Comparison of ENCODE assay signal across 9 mouse cellular contexts in the genomic region with DNA sequence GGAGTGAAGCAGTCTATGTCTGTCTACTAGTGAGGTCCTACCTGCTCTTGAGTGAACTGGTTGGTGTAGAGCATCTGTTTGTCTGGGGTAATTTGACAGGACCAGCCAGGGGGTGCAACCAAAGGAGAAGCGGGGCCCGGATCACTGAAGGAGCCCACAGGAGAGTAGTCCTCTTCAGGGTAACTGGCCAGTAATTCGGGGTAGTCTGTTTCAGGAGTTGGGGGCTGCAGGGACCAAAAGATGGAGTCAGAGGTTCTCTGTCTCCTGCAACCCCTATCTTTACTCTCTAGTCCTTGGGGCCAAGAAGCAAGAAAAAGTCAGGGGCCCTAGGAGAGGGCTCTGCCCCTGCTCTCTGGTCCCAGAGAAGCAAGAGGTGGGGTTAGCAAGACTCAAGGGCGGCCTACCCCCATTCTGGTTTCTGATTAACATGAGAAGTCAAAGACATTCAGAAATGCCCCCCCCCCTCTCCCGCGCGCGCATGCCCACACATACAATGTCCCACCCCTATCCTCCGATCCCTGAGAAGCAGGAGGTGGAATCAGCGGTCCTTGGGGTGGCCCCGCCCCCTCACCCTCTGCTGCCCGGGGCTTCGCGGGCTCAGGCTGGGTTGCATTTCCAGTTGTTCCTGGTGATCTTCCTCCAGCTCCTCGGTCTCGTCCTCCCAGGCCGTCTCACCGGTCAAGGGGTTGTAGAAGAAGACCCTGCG. TPM values are rescaled to one million over a fixed set of nuclear protein-coding genes. Genes with fewer than 3 reads are reported as not detected.
A peak's percentile ranks its signal among the peaks of the same experiment; 100 is the strongest.
DNase-seq lines count a peak whose midpoint lies in the region; ATAC-seq lines count a peak whose summit lies in the region.
"Had no signal": no experiment of that assay in that cellular context is flagged by ENCODE, and none has a peak within 500 bp of the region (broad histone marks: within the 10 kb centered on the region; RNA-seq: fewer than 3 reads in every experiment).

No protein-coding gene starts in this region.

- H3K4me2 ChIP-seq in heart, embryonic 14.5 days (ENCODE audit: low read length): peak overlapping the region; percentile 48
- peak overlapping the region; percentile 26 for H3K4me2 ChIP-seq in forebrain, embryonic 15.5 days (replicated peaks)
- peak overlapping the region; percentile 25 for H3K4me2 ChIP-seq in neural tube, embryonic 11.5 days (ENCODE audit: low read depth)

- peaks cover 10 to 12% of the 10 kb centered on the region in 2 experiments; a peak in 3 of 4 replicates for H3K4me1 ChIP-seq in heart, embryonic 14.5 days (ENCODE audit: control insufficient read depth in 2 of 2, insufficient read depth in 2 of 2, low read length in 2 of 2)
- peaks cover 4% of the 10 kb centered on the region; the same call in 1 of the 2 replicates for H3K4me1 ChIP-seq in forebrain, embryonic 15.5 days
- H3K4me1 ChIP-seq in neural tube, embryonic 11.5 days (ENCODE audit: control insufficient read depth, insufficient read depth, low read length): no peaks in the 10 kb centered on the region

- peaks cover 2% of the 10 kb centered on the region for H3K27me3 ChIP-seq in heart, embryonic 14.5 days (ENCODE audit: control insufficient read depth, insufficient read depth, low read length)
- peaks cover 4% of the 10 kb centered on the region; the same call in 1 of the 2 replicates for H3K27me3 ChIP-seq in forebrain, embryonic 15.5 days
- peaks cover 5% of the 10 kb centered on the region; the same call in 1 of the 2 replicates for H3K27me3 ChIP-seq in neural tube, embryonic 11.5 days (ENCODE audit: control insufficient read depth, insufficient read depth, low read length)

- 0 out of 2 replicates have a peak, but pooled peaks cover 3% of the 10 kb centered on the region for H3K36me3 ChIP-seq in heart, embryonic 14.5 days (ENCODE audit: control insufficient read depth, insufficient read depth, low read length)
- H3K36me3 ChIP-seq in forebrain, embryonic 15.5 days: no peaks in the 10 kb centered on the region
- no peaks in the 10 kb centered on the region for H3K36me3 ChIP-seq in neural tube, embryonic 11.5 days (ENCODE audit: control insufficient read depth, insufficient read depth, low read length)

- no peaks in the 10 kb centered on the region for H3K9me3 ChIP-seq in heart, embryonic 14.5 days (ENCODE audit: control insufficient read depth, low read length)
- no peaks in the 10 kb centered on the region for H3K9me3 ChIP-seq in forebrain, embryonic 15.5 days
- H3K9me3 ChIP-seq in neural tube, embryonic 11.5 days (ENCODE audit: control insufficient read depth, low read length): no peaks in the 10 kb centered on the region
- H3K9me3 ChIP-seq: G1E had no signal

- no peak overlapping the region for H3K4me3 ChIP-seq in heart, embryonic 14.5 days (ENCODE audit: control insufficient read depth in 1 of 2, insufficient read depth in 1 of 2, low read depth in 1 of 2, low read length in 2 of 2)
- peak overlapping the region; percentile 18; the same call in 1 of the 2 replicates for H3K4me3 ChIP-seq in forebrain, embryonic 15.5 days
- H3K4me3 ChIP-seq in neural tube, embryonic 11.5 days (ENCODE audit: low read depth, low read length): no peak overlapping the region

- no peak overlapping the region for H3K9ac ChIP-seq in heart, embryonic 14.5 days (ENCODE audit: low read length)
- H3K9ac ChIP-seq in forebrain, embryonic 15.5 days (replicated peaks): no peak overlapping the region
- H3K9ac ChIP-seq in neural tube, embryonic 11.5 days (ENCODE audit: low read length): 0 out of 2 replicates have a peak overlapping the region, but pooled peaks have one; percentile 14

- no peak for ATAC-seq in heart, embryonic 14.5 days (ENCODE audit: insufficient number of reproducible peaks, insufficient read depth, low FRiP score, low read depth)
- no peak for ATAC-seq in forebrain, embryonic 15.5 days (replicated peaks)
- ATAC-seq in neural tube, embryonic 11.5 days (ENCODE audit: insufficient read depth, low FRiP score, low TSS enrichment): no peak

- intact Hi-C loops in heart, postnatal 10 days (cut with DNase I): no loop called here
- intact Hi-C loops in left cerebral cortex, postnatal 4 days (cut with DNase I): no loop called here

- no peak for DNase-seq in heart, postnatal 10 days
- DNase-seq in kidney, postnatal 25 days: peak; percentile 86 to 95
- peak; percentile 46 for DNase-seq in neural tube, embryonic 11.5 days (ENCODE audit: low spot score)
- no peak for DNase-seq in left cerebral cortex, postnatal 4 days
- no peak for DNase-seq in layer of hippocampus, adult 9-10 months (ENCODE audit: low spot score)
- no peak for DNase-seq in natural killer cell, adult 2 months (ENCODE audit: low spot score in 2 of 2)

- 37% methylated on average over 19 of the region's 19 CpGs for WGBS in heart, embryonic 14.5 days
- WGBS in forebrain, embryonic 15.5 days: 46% methylated on average over 19 of the region's 19 CpGs
- WGBS in neural tube, embryonic 11.5 days: 34% methylated on average over 19 of the region's 19 CpGs

- H3K27ac ChIP-seq in heart, embryonic 14.5 days (replicated peaks in 1 of 2; ENCODE audit: control insufficient read depth in 1 of 2, insufficient read depth in 1 of 2, low read depth in 2 of 2, low read length in 2 of 2): no peak overlapping the region
- H3K27ac ChIP-seq in forebrain, embryonic 15.5 days (replicated peaks): no peak overlapping the region
- H3K27ac ChIP-seq in neural tube, embryonic 11.5 days (ENCODE audit: low read depth, low read length): no peak overlapping the region

RNA-seq across cellular contexts. Expression of a gene that starts 23.9 kb away (rescaled TPM):
- polyA plus RNA-seq in heart, embryonic 14.5 days (2014; fragmentation: Nextera tagmentation; extraction: Ambion mirVana): 5.6 and 6.5 TPM in 2 replicates
- 10 to 100 TPM; 28.6 to 34.3 TPM for total RNA-seq in heart, postnatal 10 days (2021)
- polyA plus RNA-seq in forebrain, embryonic 15.5 days (2015; fragmentation: Nextera tagmentation; extraction: Ambion mirVana): 2.5 and 3.0 TPM in 2 replicates
- 4.3 and 4.5 TPM in 2 replicates for polyA plus RNA-seq in neural tube, embryonic 11.5 days (2014; fragmentation: Nextera tagmentation; extraction: Ambion mirVana)
- 1 to 10 TPM; 4.7 to 5.1 TPM for total RNA-seq in left cerebral cortex, postnatal 4 days (2021)

Comparison
In these comparisons a context has a peak if more than half of its experiments do, and no peak if none do; other contexts are left out.
1. DNase-seq: peak in kidney, postnatal 25 days (2 of 2) and neural tube, embryonic 11.5 days (single experiment); none in heart, postnatal 10 days (0 of 2), left cerebral cortex, postnatal 4 days (single experiment), layer of hippocampus, adult 9-10 months (single experiment) and natural killer cell, adult 2 months (0 of 2).
2. Peak in every context shown above with its lines, with median percentiles within 50 percentile points of each other: H3K4me2 ChIP-seq.